Mouse (Mus musculus): ENCODE measurements at regions not wholly inside any gene's neighbourhood (a gene's known extent, or its start where the extent isn't known, plus 50 kb on each side); places are given as distances from the start of the nearest gene placed in this dataset.

- DNase-seq (ENCODE audit: low spot score) = no peak
Observed at GRCm38 (mm10) chr8:9152313-9152925, 462.1 kb upstream of the Arglu1 start.

- DNase-seq (ENCODE audit: low spot score) = no peak
Observed at GRCm38 (mm10) chr8:9144362-9144761, 454.0 kb upstream of the Arglu1 start.

- DNase-seq (ENCODE audit: low spot score) = no peak
Observed at GRCm38 (mm10) chr8:9139781-9140180, 449.5 kb upstream of the Arglu1 start.

DNA sequence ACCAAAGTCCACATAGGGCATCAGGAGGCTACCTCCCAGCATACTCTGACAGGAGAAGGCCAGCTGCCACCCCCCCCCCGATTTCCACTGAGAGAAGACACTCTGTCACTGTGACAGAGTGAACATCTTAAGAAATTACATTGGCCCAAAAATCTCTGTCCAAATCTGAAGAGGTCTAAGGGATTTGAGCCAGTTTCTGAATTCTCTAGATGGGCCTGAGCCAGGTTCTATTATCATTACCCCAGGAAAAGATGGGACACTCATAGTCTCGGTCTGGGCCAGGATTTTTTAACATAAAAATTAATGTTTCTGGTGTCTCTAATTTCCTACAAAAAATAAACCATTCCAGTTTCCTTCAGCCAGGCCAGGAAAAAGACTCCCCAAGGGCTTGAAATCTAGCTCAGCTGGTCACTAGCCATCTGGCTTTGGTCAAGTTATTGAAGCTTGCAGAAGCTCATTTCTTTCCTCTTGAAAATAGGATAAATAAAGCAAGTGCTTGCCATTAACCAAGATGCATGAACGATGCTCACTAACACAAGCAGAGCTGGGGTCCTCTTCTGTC is 448.8 kb upstream of the Arglu1 start:
- no peak for DNase-seq (ENCODE audit: low spot score)

DNA sequence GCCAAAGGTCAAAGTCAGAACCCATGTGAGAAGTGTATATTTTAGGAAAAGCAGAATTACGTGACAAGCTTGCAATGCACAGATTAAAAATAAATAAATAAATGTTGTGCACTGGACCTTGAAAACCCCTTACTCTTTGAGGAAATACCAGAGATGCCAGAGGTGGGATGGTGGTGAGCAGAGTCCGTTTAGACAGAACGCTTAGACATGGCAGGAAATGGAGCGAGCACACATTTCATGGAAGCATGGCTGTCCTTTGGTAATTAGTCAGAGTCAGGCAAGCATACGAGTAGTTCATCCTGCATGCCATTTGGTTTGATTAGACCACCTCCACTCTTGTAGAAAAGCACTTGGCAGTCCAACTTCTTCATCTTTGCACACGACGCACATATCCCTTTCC is 443.4 kb upstream of the Arglu1 start:
- no peak for DNase-seq (ENCODE audit: low spot score)

GRCm38 (mm10) chr8:9132612-9133218 is 442.4 kb upstream of the Arglu1 start:
- no peak for DNase-seq (ENCODE audit: low spot score)

DNA sequence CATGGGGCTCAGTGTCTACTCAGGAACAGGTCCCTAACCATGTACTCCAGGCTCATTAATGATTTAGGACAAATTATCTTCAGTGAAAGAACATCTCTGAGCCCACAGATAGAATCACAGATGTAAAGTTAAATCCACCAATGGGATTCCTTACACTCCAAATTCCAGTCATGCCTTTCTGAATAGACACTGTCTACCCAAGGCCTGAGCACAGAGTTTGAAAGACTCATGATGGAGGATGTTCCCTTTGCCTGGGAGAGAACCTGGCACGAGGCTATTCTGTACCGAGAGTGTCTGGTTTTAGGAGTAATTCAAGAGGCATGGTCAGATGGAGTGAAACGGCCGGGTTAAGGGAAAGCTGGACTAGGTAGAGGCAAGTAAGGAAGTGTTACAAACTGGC is 440.9 kb upstream of the Arglu1 start:
- no peak for DNase-seq (ENCODE audit: low spot score)

DNA sequence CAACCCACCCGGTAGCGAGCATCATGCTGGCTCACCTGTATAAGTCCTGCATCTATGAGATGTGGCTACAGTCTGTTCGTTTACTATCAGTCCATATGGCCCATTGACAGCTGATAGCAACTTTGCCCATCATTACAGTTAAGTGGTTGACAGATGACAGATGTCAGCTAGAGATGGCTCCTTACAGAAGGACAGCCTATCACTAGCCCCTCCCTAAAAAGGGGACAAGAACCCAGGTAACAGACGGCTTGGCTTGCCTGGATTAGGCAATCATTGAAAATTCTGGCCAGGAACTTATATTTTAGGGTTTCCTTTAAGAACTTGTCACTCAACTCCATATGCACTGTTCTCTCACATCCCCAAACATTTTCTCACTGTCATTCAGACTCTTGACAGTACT is 434.2 kb upstream of the Arglu1 start:
- DNase-seq (ENCODE audit: low spot score) = no peak

DNA sequence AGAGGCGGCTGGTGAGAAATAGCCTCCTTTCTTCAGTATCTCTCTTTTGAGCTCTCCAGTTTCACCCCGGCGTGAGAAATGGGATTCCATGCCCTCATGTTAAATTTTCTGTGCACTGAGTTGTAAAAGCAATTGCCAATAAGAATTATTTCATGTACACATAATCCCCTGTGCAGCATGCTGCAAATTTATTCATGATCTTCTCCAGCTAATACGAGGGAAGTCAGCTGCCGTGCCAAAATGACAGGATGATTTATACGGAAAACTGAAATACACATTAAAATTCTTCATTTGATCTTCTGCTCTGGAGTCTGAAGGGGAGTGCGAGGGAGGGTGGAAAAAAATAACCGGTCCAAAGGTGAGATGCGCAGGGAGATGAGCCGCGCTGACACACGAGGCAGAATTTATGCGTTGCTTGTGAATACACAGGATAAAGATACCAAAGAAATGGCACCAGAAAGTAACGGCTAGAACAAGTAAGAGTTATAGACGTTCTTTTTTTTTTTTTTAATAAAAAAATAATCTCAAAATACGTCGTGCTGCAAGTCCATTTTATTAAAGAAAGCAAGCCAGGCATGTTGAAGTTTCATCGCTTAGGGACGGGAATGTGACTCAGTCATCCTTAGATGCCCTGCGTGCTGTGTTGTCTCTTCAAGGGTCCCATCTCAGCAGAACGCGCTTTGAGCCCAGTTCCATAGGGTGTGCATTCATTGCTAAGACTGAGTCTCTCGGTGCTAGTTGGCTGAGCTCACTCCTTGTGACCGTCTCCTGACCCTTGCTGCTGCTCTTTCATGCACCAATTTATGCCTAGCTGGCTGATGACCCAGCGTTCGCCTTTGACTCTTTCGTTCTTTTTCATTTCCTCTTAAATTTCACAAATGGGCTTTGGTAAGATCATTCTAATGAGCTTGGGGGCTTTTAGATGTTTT is 427.8 kb upstream of the Arglu1 start:
- DNase-seq (ENCODE audit: low spot score) = no peak

GRCm38 (mm10) chr8:9095980-9096379 is 405.7 kb upstream of the Arglu1 start:
- DNase-seq (ENCODE audit: low spot score) = no peak

DNA sequence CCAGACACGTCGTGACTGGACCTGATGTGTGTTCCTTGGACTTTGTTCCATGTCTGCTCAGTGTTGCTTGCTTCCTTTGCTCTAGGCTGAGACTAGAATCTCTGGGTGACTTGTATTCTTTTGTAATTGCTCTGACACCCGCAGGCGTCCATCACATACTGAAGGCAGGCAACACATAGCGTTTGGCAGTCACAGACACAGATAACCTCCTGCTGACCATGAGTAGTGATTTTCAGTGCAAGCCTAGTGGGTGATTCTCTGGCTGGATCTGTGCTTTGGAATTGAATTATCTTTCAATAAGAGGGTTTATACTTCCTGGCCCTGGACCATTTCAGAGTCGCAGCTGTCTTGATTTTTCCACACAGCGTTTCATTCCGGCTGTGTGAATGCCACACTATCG is 403.7 kb upstream of the Arglu1 start:
- no peak for DNase-seq (ENCODE audit: low spot score)

GRCm38 (mm10) chr8:9093356-9093755 is 403.0 kb upstream of the Arglu1 start:
- no peak for DNase-seq (ENCODE audit: low spot score)

GRCm38 (mm10) chr8:9072724-9073123 is 382.4 kb upstream of the Arglu1 start:
- no peak for DNase-seq (ENCODE audit: low spot score)

DNA sequence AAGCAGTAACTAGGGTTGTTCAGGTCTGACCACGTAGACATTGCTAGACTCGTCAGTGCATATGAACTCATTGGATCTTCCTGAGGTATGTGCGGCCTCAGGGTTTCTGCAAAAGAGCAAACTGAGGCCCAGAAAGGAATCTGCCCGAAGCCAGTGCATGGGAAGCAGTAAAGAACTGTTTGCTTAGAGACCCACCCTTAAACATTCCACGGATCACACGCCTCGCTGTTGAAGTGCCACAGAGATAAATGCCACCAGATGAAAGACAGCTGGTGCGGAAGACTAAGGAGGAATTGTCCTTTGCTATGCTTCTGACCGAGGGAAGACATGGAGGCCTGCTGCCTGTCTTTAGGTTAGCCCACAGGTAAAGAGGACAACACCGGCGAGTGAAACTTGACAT is 382.0 kb upstream of the Arglu1 start:
- no peak for DNase-seq (ENCODE audit: low spot score)

- DNase-seq (ENCODE audit: low spot score) = no peak
Observed at GRCm38 (mm10) chr8:9070953-9071352, 380.6 kb upstream of the Arglu1 start.

DNA sequence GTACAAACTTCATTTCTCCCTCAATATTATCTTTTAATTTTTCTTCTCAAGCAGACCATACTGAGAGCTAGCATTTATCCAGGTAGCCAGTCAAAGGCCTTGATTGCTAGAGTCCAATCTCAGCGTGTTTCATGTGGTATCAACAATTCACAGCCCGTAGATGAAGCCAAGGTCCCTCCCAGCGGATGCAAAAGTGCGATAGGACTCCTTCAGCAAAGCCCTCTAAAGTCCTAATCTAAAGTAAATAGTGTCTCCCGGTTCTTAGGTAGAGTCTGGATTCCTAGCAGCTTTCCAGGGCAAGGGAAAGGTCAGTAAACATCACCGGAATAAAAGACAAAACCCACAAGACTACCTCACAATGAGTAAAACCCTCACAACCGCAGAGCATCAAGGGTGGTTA is 379.5 kb upstream of the Arglu1 start:
- DNase-seq (ENCODE audit: low spot score) = no peak

GRCm38 (mm10) chr8:9067731-9068130 is 377.4 kb upstream of the Arglu1 start:
- no peak for DNase-seq (ENCODE audit: low spot score)

GRCm38 (mm10) chr8:9060166-9060565 is 369.8 kb upstream of the Arglu1 start:
- no peak for DNase-seq (ENCODE audit: low spot score)

DNA sequence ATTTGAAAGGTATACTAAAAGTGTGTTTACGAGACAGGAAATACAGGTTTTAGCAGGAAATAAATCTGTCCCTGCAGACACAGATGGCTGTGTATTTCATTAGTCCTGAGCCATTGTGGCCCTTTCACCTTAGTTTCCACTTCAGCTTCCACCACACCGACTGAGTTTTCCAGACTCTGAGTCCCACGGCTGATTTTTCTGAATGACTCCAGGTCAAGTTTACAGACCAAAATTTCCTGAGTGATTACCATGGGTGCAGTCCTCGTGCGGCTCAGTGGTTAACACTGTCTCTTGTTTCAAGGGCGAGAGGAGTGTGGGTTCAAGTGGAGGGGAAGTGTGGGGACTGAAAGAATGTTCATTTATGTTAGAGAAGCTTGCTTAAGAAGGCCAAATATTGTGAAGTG is 365.1 kb upstream of the Arglu1 start:
- no peak for DNase-seq (ENCODE audit: low spot score)

- no peak for DNase-seq (ENCODE audit: low spot score)
Observed at GRCm38 (mm10) chr8:9054801-9055200, 364.5 kb upstream of the Arglu1 start.

GRCm38 (mm10) chr8:9051699-9052098 is 361.4 kb upstream of the Arglu1 start:
- peak; percentile 16 for DNase-seq (ENCODE audit: low spot score)

DNA sequence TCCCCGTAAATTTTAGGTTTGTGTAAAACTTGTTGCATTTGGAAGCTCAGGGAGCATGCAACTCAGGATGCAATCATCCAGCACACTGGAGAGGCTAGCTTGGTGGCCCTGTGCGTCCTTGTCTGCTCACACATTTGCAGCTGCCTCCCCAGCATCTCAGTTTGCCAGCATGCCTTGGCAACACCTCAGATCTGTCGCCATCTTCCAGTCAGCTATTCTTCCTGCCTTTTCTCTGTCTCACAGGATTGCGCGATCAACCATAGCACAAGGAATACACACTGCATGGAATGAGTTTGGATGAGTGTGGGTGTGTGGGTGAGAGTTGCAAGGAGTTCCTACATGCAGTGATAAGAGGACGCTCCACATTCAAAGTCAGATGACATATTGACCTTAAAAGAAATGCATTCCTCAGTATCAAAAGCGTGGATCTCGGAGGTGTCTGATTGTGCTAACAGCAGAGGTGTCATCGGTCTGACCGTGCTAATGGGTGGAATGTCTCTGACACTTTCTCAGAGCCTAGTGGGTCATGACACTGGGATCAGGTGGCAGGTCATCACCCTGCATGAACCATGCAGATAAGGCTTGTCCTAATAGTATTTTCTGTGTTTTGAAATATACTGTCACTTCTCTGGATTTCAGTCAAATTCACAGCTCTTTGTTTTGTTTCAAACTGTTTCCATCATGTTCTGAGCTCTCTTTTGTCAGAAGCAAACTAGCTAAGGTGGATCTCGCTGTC is 360.6 kb upstream of the Arglu1 start:
- DNase-seq (ENCODE audit: low spot score) = no peak
